Mouse (Mus musculus) mouse trophoblast stem cell (cell line): Measurements from ENCODE around the gene Nup85.

Source experiments
- in situ Hi-C, 2 experiments: fragments of 300-500 bp; cut with MseI, MboI; formaldehyde crosslinking; loops; 2 replicates in 1 of 2; 3 replicates in 1 of 2; pipeline ENCODE4 v1.15.1; 2025

Gene Nup85

GRCm38 (mm10) chr11:115582913-115583606, 18.8 kb downstream of the Nup85 start:
- in situ Hi-C loops, result no loop called here

GRCm38 (mm10) chr11:115584376-115585073, 20.3 kb downstream of the Nup85 start:
- in situ Hi-C loops, result no loop called here

GRCm38 (mm10) chr11:115585573-115586100, 21.4 kb downstream of the Nup85 start:
- in situ Hi-C loops, result no loop called here

GRCm38 (mm10) chr11:115586403-115586802, 22.2 kb downstream of the Nup85 start:
- in situ Hi-C loops, result no loop called here

GRCm38 (mm10) chr11:115587984-115588383, 23.8 kb downstream of the Nup85 start:
- in situ Hi-C loops, result no loop called here

- in situ Hi-C loops, result no loop called here
Observed at GRCm38 (mm10) chr11:115590526-115591075, 26.4 kb downstream of the Nup85 start.

GRCm38 (mm10) chr11:115595209-115595608, 31.0 kb downstream of the Nup85 start:
- in situ Hi-C loops, result no loop called here

- in situ Hi-C loops, result no loop called here
Observed at GRCm38 (mm10) chr11:115598309-115598708, 34.1 kb downstream of the Nup85 start.

GRCm38 (mm10) chr11:115599722-115600121, 35.5 kb downstream of the Nup85 start:
- in situ Hi-C loops, result no loop called here

- in situ Hi-C loops, result no loop called here
Observed at GRCm38 (mm10) chr11:115600743-115601142, 36.5 kb downstream of the Nup85 start.

- in situ Hi-C loops, result no loop called here
Observed at GRCm38 (mm10) chr11:115601174-115601573, 36.9 kb downstream of the Nup85 start.

GRCm38 (mm10) chr11:115603128-115603475, 38.9 kb downstream of the Nup85 start:
- in situ Hi-C loops, result no loop called here

GRCm38 (mm10) chr11:115603476-115604303, 39.5 kb downstream of the Nup85 start, which contains the start of the genes Mrps7 and Gga3:
Gene Mrps7, plus strand, starts transcription at chr11:115603925.
Gene Gga3, minus strand, starts transcription at chr11:115604051.
- in situ Hi-C loops, result no loop called here

- in situ Hi-C loops, result no loop called here
Observed at GRCm38 (mm10) chr11:115604304-115604696, 40.1 kb downstream of the Nup85 start.

- in situ Hi-C loops, result no loop called here
Observed at GRCm38 (mm10) chr11:115606733-115607132, 42.5 kb downstream of the Nup85 start.

GRCm38 (mm10) chr11:115608421-115609399, 44.5 kb downstream of the Nup85 start:
- in situ Hi-C loops, result no loop called here

- in situ Hi-C loops, result no loop called here
Observed at GRCm38 (mm10) chr11:115609576-115609975, 45.3 kb downstream of the Nup85 start.

GRCm38 (mm10) chr11:115611173-115611572, 46.9 kb downstream of the Nup85 start:
- in situ Hi-C loops, result no loop called here

- in situ Hi-C loops, result no loop called here
Observed at GRCm38 (mm10) chr11:115612059-115612409, 47.8 kb downstream of the Nup85 start.

GRCm38 (mm10) chr11:115612410-115613137, 48.3 kb downstream of the Nup85 start, which contains the start of gene Mif4gd:
Gene Mif4gd, minus strand, starts transcription at chr11:115612969.
- in situ Hi-C loops, result no loop called here
